Mouse (Mus musculus): ENCODE measurements around the gene Cdc42ep4. TPM values are rescaled to one million over a fixed set of nuclear protein-coding genes. Genes with fewer than 3 reads are reported as not detected.
A peak's percentile ranks its signal among the peaks of the same experiment; 100 is the strongest.

Cdc42ep4 gene
- polyA plus RNA-seq, 1 experiment from 2014 or later: 25.1 TPM

GRCm38 (mm10) chr11:113754845-113755244, 3.2 kb upstream of the Cdc42ep4 start:
- no peaks in the 10 kb centered on the region for H3K27me3 ChIP-seq (ENCODE audit: control insufficient read depth, insufficient read depth, low read length)
- H3K4me1 ChIP-seq (ENCODE audit: control insufficient read depth, insufficient read depth, low read length): peaks cover 9% of the 10 kb centered on the region
- ATAC-seq (replicated peaks; ENCODE audit: extremely low read depth, insufficient read depth, low FRiP score): no peak
- no peaks in the 10 kb centered on the region for H3K9me3 ChIP-seq (replicated peaks; ENCODE audit: control insufficient read depth, low read length)
- 64% methylated on average over 9 of the region's 9 CpGs for WGBS
- H3K4me2 ChIP-seq (ENCODE audit: low read depth, low read length): no peak overlapping the region
- H3K4me3 ChIP-seq (ENCODE audit: low read length): no peak overlapping the region
- H3K9ac ChIP-seq (ENCODE audit: low read length): no peak overlapping the region
- no peak overlapping the region for H3K27ac ChIP-seq (ENCODE audit: low read length)
- H3K36me3 ChIP-seq (ENCODE audit: control insufficient read depth, insufficient read depth): no peaks in the 10 kb centered on the region

GRCm38 (mm10) chr11:113752685-113753430, 1.2 kb upstream of the Cdc42ep4 start:
- Histone ChIP-seq H3K4me3 (ENCODE audit: low read length) (no peak overlapping the region; the same call in 1 of the 2 replicates), H3K27me3 (ENCODE audit: control insufficient read depth, insufficient read depth, low read length) (no peaks in the 10 kb centered on the region)
- WGBS: 91% methylated on average over 10 of the region's 10 CpGs

GRCm38 (mm10) chr11:113752158-113752661, 529 bp upstream of the Cdc42ep4 start:
- WGBS: 17% methylated on average over 15 of the region's 15 CpGs
- ATAC-seq (replicated peaks; ENCODE audit: extremely low read depth, insufficient read depth, low FRiP score): no peak
- H3K4me3 ChIP-seq (ENCODE audit: low read length): peak overlapping the region; percentile 60
- H3K9ac ChIP-seq (ENCODE audit: low read length): peak overlapping the region; percentile 70
- peak overlapping the region; percentile 59 for H3K27ac ChIP-seq (ENCODE audit: low read length)
- no peaks in the 10 kb centered on the region for H3K27me3 ChIP-seq (ENCODE audit: control insufficient read depth, insufficient read depth, low read length)
- H3K36me3 ChIP-seq (ENCODE audit: control insufficient read depth, insufficient read depth): no peaks in the 10 kb centered on the region
- H3K4me2 ChIP-seq (ENCODE audit: low read depth, low read length): peak overlapping the region; percentile 91
- peaks cover 35% of the 10 kb centered on the region for H3K4me1 ChIP-seq (ENCODE audit: control insufficient read depth, insufficient read depth, low read length)
- H3K9me3 ChIP-seq (replicated peaks; ENCODE audit: control insufficient read depth, low read length): no peaks in the 10 kb centered on the region

More at GRCm38 (mm10) chr11:113752685-113753430, 1.2 kb upstream of the Cdc42ep4 start:
- no peak for ATAC-seq (replicated peaks; ENCODE audit: extremely low read depth, insufficient read depth, low FRiP score)
- Histone ChIP-seq H3K4me1 (ENCODE audit: control insufficient read depth, insufficient read depth, low read length) (peaks cover 28% of the 10 kb centered on the region), H3K27ac (ENCODE audit: low read length) (no peak overlapping the region), H3K4me2 (ENCODE audit: low read depth, low read length) (peak overlapping the region; percentile 91), H3K36me3 (ENCODE audit: control insufficient read depth, insufficient read depth) (no peaks in the 10 kb centered on the region), H3K9ac (ENCODE audit: low read length) (peak overlapping the region; percentile 70; the same call in 1 of the 2 replicates), H3K9me3 (replicated peaks; ENCODE audit: control insufficient read depth, low read length) (no peaks in the 10 kb centered on the region)

GRCm38 (mm10) chr11:113750571-113751483, 854 bp downstream of the Cdc42ep4 start:
- peak overlapping the region; percentile 60 for H3K4me3 ChIP-seq (ENCODE audit: low read length)
- no peaks in the 10 kb centered on the region for H3K9me3 ChIP-seq (replicated peaks; ENCODE audit: control insufficient read depth, low read length)
- H3K27ac ChIP-seq (ENCODE audit: low read length): peak overlapping the region; percentile 59
- 1% methylated on average over 67 of the region's 67 CpGs for WGBS
- peak overlapping the region; percentile 91 for H3K4me2 ChIP-seq (ENCODE audit: low read depth, low read length)
- peak overlapping the region; percentile 70 for H3K9ac ChIP-seq (ENCODE audit: low read length)
- H3K27me3 ChIP-seq (ENCODE audit: control insufficient read depth, insufficient read depth, low read length): no peaks in the 10 kb centered on the region
- peaks cover 36% of the 10 kb centered on the region for H3K4me1 ChIP-seq (ENCODE audit: control insufficient read depth, insufficient read depth, low read length)
- ATAC-seq (replicated peaks; ENCODE audit: extremely low read depth, insufficient read depth, low FRiP score): peak; percentile 30
- no peaks in the 10 kb centered on the region for H3K36me3 ChIP-seq (ENCODE audit: control insufficient read depth, insufficient read depth)

- peaks cover 36% of the 10 kb centered on the region for H3K4me1 ChIP-seq (ENCODE audit: control insufficient read depth, insufficient read depth, low read length)
- peak overlapping the region; percentile 60 for H3K4me3 ChIP-seq (ENCODE audit: low read length)
- no peaks in the 10 kb centered on the region for H3K36me3 ChIP-seq (ENCODE audit: control insufficient read depth, insufficient read depth)
- 16% methylated on average over 9 of the region's 9 CpGs for WGBS
- peak overlapping the region; percentile 59 for H3K27ac ChIP-seq (ENCODE audit: low read length)
- no peaks in the 10 kb centered on the region for H3K27me3 ChIP-seq (ENCODE audit: control insufficient read depth, insufficient read depth, low read length)
- H3K9ac ChIP-seq (ENCODE audit: low read length): peak overlapping the region; percentile 70
- H3K4me2 ChIP-seq (ENCODE audit: low read depth, low read length): peak overlapping the region; percentile 91
- ATAC-seq (replicated peaks; ENCODE audit: extremely low read depth, insufficient read depth, low FRiP score): no peak
- H3K9me3 ChIP-seq (replicated peaks; ENCODE audit: control insufficient read depth, low read length): no peaks in the 10 kb centered on the region
Measured at GRCm38 (mm10) chr11:113749749-113750351, 1.8 kb downstream of the Cdc42ep4 start.

- peak overlapping the region; percentile 91 for H3K4me2 ChIP-seq (ENCODE audit: low read depth, low read length)
- H3K9ac ChIP-seq (ENCODE audit: low read length): peak overlapping the region; percentile 70
- H3K9me3 ChIP-seq (replicated peaks; ENCODE audit: control insufficient read depth, low read length): no peaks in the 10 kb centered on the region
- no peaks in the 10 kb centered on the region for H3K36me3 ChIP-seq (ENCODE audit: control insufficient read depth, insufficient read depth)
- H3K4me1 ChIP-seq (ENCODE audit: control insufficient read depth, insufficient read depth, low read length): peaks cover 36% of the 10 kb centered on the region
- 19% methylated on average over 21 of the region's 21 CpGs for WGBS
- no peaks in the 10 kb centered on the region for H3K27me3 ChIP-seq (ENCODE audit: control insufficient read depth, insufficient read depth, low read length)
- peak overlapping the region; percentile 59 for H3K27ac ChIP-seq (ENCODE audit: low read length)
- ATAC-seq (replicated peaks; ENCODE audit: extremely low read depth, insufficient read depth, low FRiP score): no peak
- peak overlapping the region; percentile 60 for H3K4me3 ChIP-seq (ENCODE audit: low read length)
Measured at GRCm38 (mm10) chr11:113748797-113749521, 2.7 kb downstream of the Cdc42ep4 start.

GRCm38 (mm10) chr11:113747725-113748380, 3.8 kb downstream of the Cdc42ep4 start:
- 72% methylated on average over 11 of the region's 11 CpGs for WGBS
- Histone ChIP-seq H3K4me2 (ENCODE audit: low read depth, low read length) (peak overlapping the region; percentile 91), H3K4me3 (ENCODE audit: low read length) (peak overlapping the region; percentile 15), H3K9ac (ENCODE audit: low read length) (peak overlapping the region; percentile 2), H3K4me1 (ENCODE audit: control insufficient read depth, insufficient read depth, low read length) (peaks cover 36% of the 10 kb centered on the region), H3K27me3 (ENCODE audit: control insufficient read depth, insufficient read depth, low read length) (no peaks in the 10 kb centered on the region), H3K9me3 (replicated peaks; ENCODE audit: control insufficient read depth, low read length) (peaks cover 5% of the 10 kb centered on the region; the same call in 1 of the 2 replicates), H3K27ac (ENCODE audit: low read length) (peak overlapping the region; percentile 41), H3K36me3 (ENCODE audit: control insufficient read depth, insufficient read depth) (peaks cover 8% of the 10 kb centered on the region)
- ATAC-seq (replicated peaks; ENCODE audit: extremely low read depth, insufficient read depth, low FRiP score): no peak

- Histone ChIP-seq H3K36me3 (ENCODE audit: control insufficient read depth, insufficient read depth) (peaks cover 8% of the 10 kb centered on the region), H3K27ac (ENCODE audit: low read length) (peak overlapping the region; percentile 41), H3K4me1 (ENCODE audit: control insufficient read depth, insufficient read depth, low read length) (peaks cover 35% of the 10 kb centered on the region), H3K9ac (ENCODE audit: low read length) (peak overlapping the region; percentile 2), H3K4me2 (ENCODE audit: low read depth, low read length) (peak overlapping the region; percentile 91), H3K27me3 (ENCODE audit: control insufficient read depth, insufficient read depth, low read length) (no peaks in the 10 kb centered on the region), H3K4me3 (ENCODE audit: low read length) (peak overlapping the region; percentile 15), H3K9me3 (replicated peaks; ENCODE audit: control insufficient read depth, low read length) (peaks cover 8% of the 10 kb centered on the region; the same call in 1 of the 2 replicates)
- WGBS: 56% methylated on average over 16 of the region's 16 CpGs
- no peak for ATAC-seq (replicated peaks; ENCODE audit: extremely low read depth, insufficient read depth, low FRiP score)
Measured at GRCm38 (mm10) chr11:113747056-113747455, 4.6 kb downstream of the Cdc42ep4 start.
